Mouse (Mus musculus): ENCODE measurements around the gene Map3k9. TPM values are rescaled to one million over a fixed set of nuclear protein-coding genes. Genes with fewer than 3 reads are reported as not detected.
A peak's percentile ranks its signal among the peaks of the same experiment; 100 is the strongest.

The Map3k9 gene
- polyA plus RNA-seq (2011; ENCODE audit: insufficient read depth, insufficient read length, low replicate concordance, missing spikeins) = 3.9 and 5.7 TPM in 2 replicates

DNA sequence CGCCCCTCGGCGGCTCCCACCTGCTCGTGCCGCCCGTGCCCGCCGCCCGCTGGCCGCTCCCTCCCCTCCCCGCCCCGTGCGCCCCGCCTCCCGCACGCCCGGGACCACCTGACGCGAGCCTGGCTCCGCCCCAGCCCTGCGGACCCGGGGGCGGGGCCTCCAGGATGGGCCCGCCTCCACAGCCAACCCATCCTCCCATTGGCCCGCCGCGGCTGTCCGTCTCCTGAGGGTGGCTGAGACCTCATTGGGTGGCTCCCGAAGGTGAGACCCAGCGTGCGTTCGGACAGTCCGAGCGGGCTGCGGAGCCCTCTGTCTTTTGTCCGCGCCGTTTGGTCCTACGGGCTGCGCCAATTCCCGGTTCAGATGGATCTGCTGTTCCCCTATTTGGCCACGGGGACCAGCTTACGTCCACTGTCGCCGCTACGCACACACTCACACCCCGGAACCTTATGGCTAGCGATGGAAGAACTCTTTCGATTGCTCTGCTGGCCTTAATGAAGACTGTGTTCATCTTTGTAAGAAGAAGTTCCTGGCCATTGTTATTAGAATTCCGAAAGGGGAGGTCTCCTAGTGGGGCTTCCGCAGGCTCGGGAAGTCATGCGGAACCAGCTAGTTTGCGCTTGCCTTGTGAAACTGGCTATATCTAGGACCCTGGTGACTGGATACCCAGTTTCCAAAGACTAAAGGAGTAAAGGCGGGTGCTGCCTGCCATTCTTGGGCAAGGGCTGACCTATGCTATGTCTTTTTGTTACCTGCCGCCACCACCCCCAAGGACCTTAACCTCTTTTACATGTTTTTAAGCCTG is at the start of gene Map3k9:
Map3k9 (minus strand) TSS at position 71 of the 805 bp plus-strand sequence.
- Histone ChIP-seq H3K4me1 (ENCODE audit: control insufficient read depth, insufficient read depth, low read length) (no peaks in the 10 kb centered on the region; the same call in 1 of the 2 replicates), H3K27ac (ENCODE audit: control insufficient read depth, insufficient read depth, low read depth, low read length, poor library complexity) (peak within 1 kb of the TSS; percentile 89)
- WGBS = 1% methylated on average over 37 of the region's 56 CpGs

DNA sequence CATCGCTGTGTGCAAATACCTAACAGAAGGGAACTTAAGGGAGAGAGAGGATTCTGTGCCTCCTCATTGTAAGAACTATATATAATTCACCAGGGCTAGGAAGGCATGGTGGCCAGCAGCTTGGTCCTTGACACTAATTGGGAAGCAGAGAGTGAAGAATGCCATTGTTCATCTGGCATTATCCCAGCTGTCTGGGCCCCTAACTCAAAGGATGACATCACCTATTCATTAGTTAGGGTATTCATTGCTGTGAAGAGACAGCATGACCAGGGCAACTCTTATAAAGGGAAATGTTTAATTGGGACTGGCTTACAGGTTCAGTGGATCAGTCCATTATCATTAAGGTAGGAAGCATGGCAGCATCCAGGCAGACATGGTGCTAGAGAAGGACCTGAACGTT is 47.4 kb upstream of the Map3k9 start:
- WGBS = 73% methylated on average over 2 of the region's 2 CpGs
- Histone ChIP-seq H3K27ac (ENCODE audit: control insufficient read depth, insufficient read depth, low read depth, low read length, poor library complexity) (no peak overlapping the region), H3K4me3 (replicated peaks; ENCODE audit: control insufficient read depth, low read depth, low read length) (no peak overlapping the region), H3K4me1 (ENCODE audit: control insufficient read depth, insufficient read depth, low read length) (peaks cover 2% of the 10 kb centered on the region)
- TF ChIP-seq POLR2A (IDR thresholded peaks at IDR 0.05; ENCODE audit: borderline replicate concordance, control insufficient read depth, low read depth, low read length) (no peak), CTCF (IDR thresholded peaks at IDR 0.05; ENCODE audit: control insufficient read depth, insufficient read depth, low read length) (no peak)

More for the DNA sequence above, at the start of gene Map3k9:
- peak within 1 kb of the TSS; percentile 94 for H3K4me3 ChIP-seq (replicated peaks; ENCODE audit: control insufficient read depth, low read depth, low read length)
- TF ChIP-seq CTCF (IDR thresholded peaks at IDR 0.05; ENCODE audit: control insufficient read depth, insufficient read depth, low read length) (peak; percentile 4; the same call in 1 of the 2 replicates), POLR2A (IDR thresholded peaks at IDR 0.05; ENCODE audit: borderline replicate concordance, control insufficient read depth, low read depth, low read length) (peak; percentile 55; the same call in 1 of the 2 replicates)

DNA sequence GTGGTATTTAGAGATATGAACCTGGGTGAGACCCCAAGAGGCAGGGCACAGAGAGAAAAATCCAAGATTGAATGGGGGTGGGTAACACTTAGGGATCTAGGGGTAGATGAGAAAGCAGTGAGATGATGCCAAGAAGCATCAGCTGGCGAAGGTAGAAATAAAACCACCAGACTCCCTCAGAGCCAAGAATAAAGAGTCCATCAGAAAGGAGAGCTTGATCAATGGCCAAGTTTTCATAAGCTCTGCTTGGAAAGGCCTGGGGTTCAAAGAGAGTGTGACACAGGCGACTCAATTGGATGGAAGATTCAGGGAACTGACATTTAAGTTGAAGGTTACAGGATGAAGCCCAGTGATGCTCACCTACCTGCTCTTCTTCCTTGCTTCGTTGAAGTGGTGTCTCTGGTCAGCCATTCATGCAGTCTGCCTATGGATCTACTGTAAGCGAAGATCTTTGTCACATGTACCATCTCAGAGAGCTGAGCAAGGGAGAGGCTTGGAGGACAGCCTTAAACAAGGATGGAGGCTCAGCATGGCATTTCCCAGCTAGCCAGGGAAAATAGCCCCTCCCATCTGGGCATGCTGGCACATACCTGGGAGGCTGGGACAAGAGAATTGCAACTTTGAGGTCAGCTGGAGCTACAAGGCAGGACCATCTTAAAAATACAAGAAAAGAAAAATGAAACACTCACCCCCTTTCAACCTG is 42.0 kb upstream of the Map3k9 start:
- Histone ChIP-seq H3K27ac (ENCODE audit: control insufficient read depth, insufficient read depth, low read depth, low read length, poor library complexity) (no peak overlapping the region), H3K4me3 (replicated peaks; ENCODE audit: control insufficient read depth, low read depth, low read length) (no peak overlapping the region), H3K4me1 (ENCODE audit: control insufficient read depth, insufficient read depth, low read length) (no peaks in the 10 kb centered on the region; the same call in 1 of the 2 replicates)
- 80% methylated on average over 4 of the region's 4 CpGs for WGBS
- no peak for TF ChIP-seq CTCF (IDR thresholded peaks at IDR 0.05; ENCODE audit: control insufficient read depth, insufficient read depth, low read length)
- TF ChIP-seq POLR2A (IDR thresholded peaks at IDR 0.05; ENCODE audit: borderline replicate concordance, control insufficient read depth, low read depth, low read length) = no peak

DNA sequence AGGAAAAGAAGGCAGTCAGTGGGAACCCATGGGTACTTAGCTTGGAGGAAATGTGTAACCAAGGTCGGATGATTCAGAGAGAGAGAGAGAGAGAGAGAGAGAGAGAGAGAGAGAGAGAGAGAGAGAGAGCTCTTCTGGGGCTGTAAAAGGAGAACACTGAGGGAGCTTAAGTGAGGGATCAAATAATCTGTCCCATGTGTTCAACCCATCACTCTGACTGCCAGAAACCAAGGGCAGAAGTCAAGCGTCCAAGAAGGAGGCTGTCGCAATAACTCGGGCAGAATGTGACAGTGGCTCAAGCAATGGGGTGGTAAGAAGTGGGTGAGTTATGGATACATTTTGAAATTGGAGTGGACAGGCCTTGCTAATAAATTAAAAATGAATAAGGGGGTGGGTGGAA is 41.2 kb upstream of the Map3k9 start:
- no peak for TF ChIP-seq CTCF (IDR thresholded peaks at IDR 0.05; ENCODE audit: control insufficient read depth, insufficient read depth, low read length)
- TF ChIP-seq POLR2A (IDR thresholded peaks at IDR 0.05; ENCODE audit: borderline replicate concordance, control insufficient read depth, low read depth, low read length) = no peak
- Histone ChIP-seq H3K4me1 (ENCODE audit: control insufficient read depth, insufficient read depth, low read length) (no peaks in the 10 kb centered on the region; the same call in 1 of the 2 replicates), H3K27ac (ENCODE audit: control insufficient read depth, insufficient read depth, low read depth, low read length, poor library complexity) (no peak overlapping the region), H3K4me3 (replicated peaks; ENCODE audit: control insufficient read depth, low read depth, low read length) (no peak overlapping the region)
- 37% methylated on average over 4 of the region's 4 CpGs for WGBS

DNA sequence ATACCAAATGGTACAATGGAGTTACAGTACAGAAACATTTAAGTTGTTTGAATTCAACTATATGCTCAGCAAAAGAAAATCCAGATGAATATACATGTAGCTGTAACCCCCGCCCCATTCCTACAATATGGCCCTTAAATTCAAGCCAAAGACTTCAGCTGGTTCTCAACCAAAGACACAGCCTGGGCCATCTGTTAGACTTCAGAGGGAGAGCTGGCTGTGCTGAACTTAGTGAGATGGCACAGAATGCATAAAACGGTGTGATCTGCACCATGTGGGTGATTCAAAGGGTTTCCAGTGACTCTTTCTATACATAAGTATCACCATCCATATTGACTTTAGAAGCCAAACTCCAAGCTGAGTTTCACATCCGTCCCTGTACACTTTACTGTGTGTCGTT is 39.7 kb upstream of the Map3k9 start:
- Histone ChIP-seq H3K27ac (ENCODE audit: control insufficient read depth, insufficient read depth, low read depth, low read length, poor library complexity) (no peak overlapping the region), H3K4me1 (ENCODE audit: control insufficient read depth, insufficient read depth, low read length) (no peaks in the 10 kb centered on the region; the same call in 1 of the 2 replicates), H3K4me3 (replicated peaks; ENCODE audit: control insufficient read depth, low read depth, low read length) (no peak overlapping the region)
- TF ChIP-seq POLR2A (IDR thresholded peaks at IDR 0.05; ENCODE audit: borderline replicate concordance, control insufficient read depth, low read depth, low read length) = no peak
- no peak for TF ChIP-seq CTCF (IDR thresholded peaks at IDR 0.05; ENCODE audit: control insufficient read depth, insufficient read depth, low read length)
- 82% methylated on average over 4 of the region's 4 CpGs for WGBS

DNA sequence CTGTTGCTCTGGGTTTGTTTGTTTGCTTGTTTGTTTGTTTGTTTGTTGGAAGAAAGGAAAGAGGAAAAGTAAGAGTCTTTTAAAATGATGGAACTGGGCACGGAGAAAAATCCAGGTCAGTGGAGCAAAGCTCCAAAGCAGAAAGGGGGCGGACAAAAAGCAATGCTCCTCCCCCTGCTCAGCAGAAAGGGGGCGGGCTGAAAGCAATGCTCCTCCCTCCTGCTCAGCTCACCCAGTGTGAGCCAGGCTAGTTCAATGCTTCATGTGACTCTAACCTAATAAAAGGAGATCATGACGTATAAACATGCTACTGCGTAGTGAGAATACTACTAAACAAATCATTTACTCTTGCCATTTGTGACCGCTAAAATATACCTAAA is 36.1 kb upstream of the Map3k9 start:
- no peak overlapping the region for H3K4me3 ChIP-seq (replicated peaks; ENCODE audit: control insufficient read depth, low read depth, low read length)
- no peak for TF ChIP-seq POLR2A (IDR thresholded peaks at IDR 0.05; ENCODE audit: borderline replicate concordance, control insufficient read depth, low read depth, low read length)
- TF ChIP-seq CTCF (IDR thresholded peaks at IDR 0.05; ENCODE audit: control insufficient read depth, insufficient read depth, low read length) = no peak
- WGBS = 70% methylated on average over 6 of the region's 6 CpGs
- no peaks in the 10 kb centered on the region; the same call in 1 of the 2 replicates for H3K4me1 ChIP-seq (ENCODE audit: control insufficient read depth, insufficient read depth, low read length)
- no peak overlapping the region for H3K27ac ChIP-seq (ENCODE audit: control insufficient read depth, insufficient read depth, low read depth, low read length, poor library complexity)

DNA sequence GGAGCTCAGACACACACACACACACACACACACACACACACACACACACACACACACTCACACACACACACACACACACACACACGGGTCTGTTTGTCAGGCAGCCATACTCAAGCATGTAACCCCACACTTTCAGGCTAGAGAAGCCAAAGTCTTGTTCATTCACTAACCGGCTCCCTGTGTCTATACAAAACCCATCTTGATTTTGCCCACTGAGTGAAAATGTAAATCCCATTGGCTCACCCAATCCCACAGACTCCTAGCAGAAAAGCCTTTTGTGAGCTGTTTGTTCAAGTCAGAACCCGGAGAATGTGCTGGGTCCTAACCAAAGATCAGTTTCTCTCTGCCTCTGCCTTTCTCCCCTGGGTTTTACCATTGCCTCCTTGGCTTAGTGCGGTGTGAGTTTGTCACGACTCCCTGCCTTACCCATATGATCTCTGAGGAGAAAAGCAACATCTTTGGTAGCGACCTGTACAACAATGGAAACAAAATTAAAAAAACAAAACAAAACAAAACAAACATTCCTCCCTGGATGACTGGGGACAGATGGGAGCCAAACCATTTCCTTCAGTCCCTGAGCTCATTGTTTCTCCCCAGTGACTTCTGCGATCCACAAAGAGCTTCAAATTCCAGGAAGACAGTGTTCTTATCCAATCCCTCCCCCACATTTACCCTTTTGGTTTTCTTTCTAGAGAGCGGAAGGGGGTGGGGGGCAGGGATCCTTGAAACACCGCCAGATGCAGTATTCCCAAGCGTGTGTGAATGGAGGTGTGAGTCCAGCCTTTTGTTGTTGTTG is 35.6 kb upstream of the Map3k9 start:
- H3K4me3 ChIP-seq (replicated peaks; ENCODE audit: control insufficient read depth, low read depth, low read length) = no peak overlapping the region
- TF ChIP-seq CTCF (IDR thresholded peaks at IDR 0.05; ENCODE audit: control insufficient read depth, insufficient read depth, low read length) (no peak), POLR2A (IDR thresholded peaks at IDR 0.05; ENCODE audit: borderline replicate concordance, control insufficient read depth, low read depth, low read length) (no peak)
- WGBS = 65% methylated on average over 10 of the region's 10 CpGs
- H3K4me1 ChIP-seq (ENCODE audit: control insufficient read depth, insufficient read depth, low read length) = no peaks in the 10 kb centered on the region; the same call in 1 of the 2 replicates
- H3K27ac ChIP-seq (ENCODE audit: control insufficient read depth, insufficient read depth, low read depth, low read length, poor library complexity) = no peak overlapping the region

Measured in bone marrow, adult 2 months (tissue).